Mouse (Mus musculus) cerebellum, adult 2 months (tissue): ENCODE measurements around the gene Tnik. TPM values are rescaled to one million over a fixed set of nuclear protein-coding genes. Genes with fewer than 3 reads are reported as not detected.

Experiments
- DNase-seq, 2 experiments: peaks; one replicate each; pipeline ENCODE4 v3.0.0; 2021
- H3K27ac ChIP-seq: fragments of 200-500 bp; 2 replicates; pipeline ENCODE4 v1.5.1; 2012; ENCODE audit warnings: low read length, control low read depth, inconsistent platforms; ENCODE audit not compliant: insufficient read depth
- H3K27me3 ChIP-seq: fragments of 200-500 bp; 2 replicates; pipeline ENCODE4 v1.6.1; 2012; ENCODE audit warnings: inconsistent platforms, mild to moderate bottlenecking, low read length, moderate library complexity; ENCODE audit not compliant: control insufficient read depth, insufficient read depth
- H3K4me1 ChIP-seq: fragments of 200-500 bp; 2 replicates; pipeline ENCODE4 v1.6.1; 2011; ENCODE audit warnings: low read length; ENCODE audit not compliant: control insufficient read depth, insufficient read depth
- H3K4me3 ChIP-seq: fragments of 200-500 bp; replicated peaks from 2 replicates; pipeline ENCODE3; 2011; ENCODE audit warnings: mild to moderate bottlenecking, low read depth, low read length, control low read depth; ENCODE audit not compliant: insufficient read depth
- CTCF ChIP-seq: fragments of 200-500 bp; IDR thresholded peaks from 2 replicates; pipeline ENCODE4 v1.5.1; 2011; ENCODE audit warnings: low read depth, mild to moderate bottlenecking, control low read depth, low read length, moderate library complexity, borderline replicate concordance; ENCODE audit not compliant: insufficient read depth
- POLR2A ChIP-seq: fragments of 200-500 bp; IDR thresholded peaks from 2 replicates; pipeline ENCODE4 v1.6.1; 2011; ENCODE audit warnings: low read length, control low read depth, borderline replicate concordance; ENCODE audit not compliant: insufficient read depth
- WGBS: fragments of 180-500 bp; shearing (Covaris S2); methylation state at CpG from one replicate; pipeline ENCODE4 v1.1.7; 2018; 5-methylcytosine and 5-hydroxymethylcytosine counted together
- polyA plus RNA-seq: library from polyadenylated mRNA; depleted of rRNA; stranded (reverse); fragments of >200 nt; gene quantifications from 2 replicates; pipeline ENCODE4 v1.2.3, GENCODE M21; 2012

Tnik gene
- polyA plus RNA-seq, 1 experiment, result 72.0 TPM

GRCm38 (mm10) chr3:28265656-28266055, 2.6 kb downstream of the Tnik start:
- H3K27me3 ChIP-seq, result no peaks in the 10 kb centered on the region
- H3K27ac ChIP-seq, result peak overlapping the region; percentile 92
- TF ChIP-seq POLR2A (no peak), CTCF (peak; percentile 7; the same call in 1 of the 2 replicates)
- DNase-seq, result peak; percentile 75 to 84
- peaks cover 12% of the 10 kb centered on the region; the same call in 1 of the 2 replicates for H3K4me1 ChIP-seq
- 6% methylated on average over 5 of the region's 5 CpGs for WGBS
- H3K4me3 ChIP-seq, result peak overlapping the region; percentile 91

GRCm38 (mm10) chr3:28267211-28267610, 4.2 kb downstream of the Tnik start:
- no peak overlapping the region for H3K27ac ChIP-seq

GRCm38 (mm10) chr3:28269716-28270115, 6.7 kb downstream of the Tnik start:
- TF ChIP-seq CTCF, result no peak
- H3K27ac ChIP-seq, result no peak overlapping the region
- H3K4me1 ChIP-seq, result peaks cover 15% of the 10 kb centered on the region; the same call in 1 of the 2 replicates
- 40% methylated on average over 2 of the region's 2 CpGs for WGBS
- no peak for DNase-seq
- H3K27me3 ChIP-seq, result no peaks in the 10 kb centered on the region
- H3K4me3 ChIP-seq, result no peak overlapping the region

More at GRCm38 (mm10) chr3:28267211-28267610, 4.2 kb downstream of the Tnik start:
- no peak for TF ChIP-seq CTCF
- TF ChIP-seq POLR2A, result no peak
- WGBS, result 80% methylated on average over 7 of the region's 7 CpGs
- no peak overlapping the region for H3K4me3 ChIP-seq
- no peaks in the 10 kb centered on the region for H3K27me3 ChIP-seq
- no peak for DNase-seq
- peaks cover 15% of the 10 kb centered on the region; the same call in 1 of the 2 replicates for H3K4me1 ChIP-seq

- TF ChIP-seq POLR2A (no peak), CTCF (no peak)
- H3K27me3 ChIP-seq, result no peaks in the 10 kb centered on the region
- H3K4me1 ChIP-seq, result peaks cover 11% of the 10 kb centered on the region; the same call in 1 of the 2 replicates
- DNase-seq, result no peak
- H3K27ac ChIP-seq, result no peak overlapping the region
- no peak overlapping the region for H3K4me3 ChIP-seq
These were observed 8.9 kb downstream of the Tnik start for GRCm38 (mm10) chr3:28271884-28272283.

DNA sequence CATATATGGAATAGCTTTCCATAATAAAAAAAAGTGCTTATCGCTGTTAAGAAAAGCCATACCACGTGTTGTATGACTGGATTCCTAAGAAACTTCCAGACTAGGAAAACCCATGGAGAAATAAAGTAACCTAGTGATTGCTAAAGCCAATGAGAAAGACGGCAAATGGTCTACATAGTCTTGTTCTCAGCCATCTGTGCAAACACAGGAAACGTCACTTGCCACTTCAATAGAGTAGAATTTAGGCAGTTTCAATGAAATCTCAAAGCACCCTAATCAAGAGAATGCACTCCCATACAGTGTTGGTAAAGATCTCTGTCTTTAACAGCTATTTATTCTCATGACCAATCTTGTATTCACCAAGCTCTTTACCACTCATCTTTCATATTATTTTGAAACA, 11.7 kb downstream of the Tnik start:
- Histone ChIP-seq H3K4me1 (peaks cover 3% of the 10 kb centered on the region; the same call in 1 of the 2 replicates), H3K27ac (no peak overlapping the region), H3K27me3 (no peaks in the 10 kb centered on the region), H3K4me3 (no peak overlapping the region)
- DNase-seq, result no peak
- TF ChIP-seq CTCF, result no peak
- WGBS, result 75% methylated on average over 4 of the region's 4 CpGs

- Histone ChIP-seq H3K4me3 (no peak overlapping the region), H3K4me1 (peaks cover 7% of the 10 kb centered on the region; the same call in 1 of the 2 replicates), H3K27ac (no peak overlapping the region), H3K27me3 (no peaks in the 10 kb centered on the region)
- no peak for DNase-seq
- TF ChIP-seq CTCF (no peak), POLR2A (no peak)
- 41% methylated on average over 1 of the region's 1 CpGs for WGBS
These were observed 26.7 kb downstream of the Tnik start for GRCm38 (mm10) chr3:28289693-28290092.

- DNase-seq, result no peak
- H3K4me3 ChIP-seq, result no peak overlapping the region
- no peak for TF ChIP-seq CTCF
- TF ChIP-seq POLR2A, result no peak
- no peak overlapping the region for H3K27ac ChIP-seq
- peaks cover 2% of the 10 kb centered on the region for H3K4me1 ChIP-seq
- 70% methylated on average over 4 of the region's 4 CpGs for WGBS
- H3K27me3 ChIP-seq, result no peaks in the 10 kb centered on the region
These were observed 38.4 kb downstream of the Tnik start for GRCm38 (mm10) chr3:28301378-28301777.

GRCm38 (mm10) chr3:28303915-28304314, 40.9 kb downstream of the Tnik start:
- TF ChIP-seq CTCF, result no peak
- TF ChIP-seq POLR2A, result no peak
- Histone ChIP-seq H3K4me1 (peaks cover 4% of the 10 kb centered on the region), H3K27ac (no peak overlapping the region), H3K4me3 (no peak overlapping the region), H3K27me3 (no peaks in the 10 kb centered on the region)
- WGBS, result 33% methylated on average over 5 of the region's 5 CpGs
- peak in 1 of 2 experiments; percentile 28 for DNase-seq

DNA sequence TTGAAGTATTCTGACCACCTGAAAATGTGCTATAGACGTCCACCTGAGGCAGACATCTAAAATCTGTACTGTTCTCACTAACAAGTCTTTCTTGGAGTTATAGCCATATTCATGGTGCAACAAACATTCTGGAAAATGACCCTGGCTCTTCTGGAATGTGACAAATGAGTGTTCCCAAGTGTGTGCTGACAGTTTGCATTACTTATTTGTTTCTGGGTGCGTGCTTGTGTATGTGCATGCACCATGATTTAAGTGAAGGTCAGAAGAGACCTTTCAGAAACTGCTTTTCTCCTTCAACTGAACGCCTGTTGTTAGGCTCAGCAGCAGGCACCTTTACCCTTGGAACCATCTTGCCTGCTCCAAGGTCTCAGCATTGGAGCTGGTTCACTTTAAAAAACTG, 43.8 kb downstream of the Tnik start:
- peaks cover 2% of the 10 kb centered on the region for H3K4me1 ChIP-seq
- H3K27ac ChIP-seq, result no peak overlapping the region
- no peak for TF ChIP-seq POLR2A
- no peak for TF ChIP-seq CTCF
- no peak for DNase-seq
- 89% methylated on average over 3 of the region's 3 CpGs for WGBS
- H3K27me3 ChIP-seq, result no peaks in the 10 kb centered on the region
- H3K4me3 ChIP-seq, result no peak overlapping the region
